8 mouse cellular contexts compared by ENCODE assay signal in genomic region chr11:86201901-86202675, GRCm38 (mm10). TPM values are rescaled to one million over a fixed set of nuclear protein-coding genes. Genes with fewer than 3 reads are reported as not detected.
DNase-seq lines count a peak whose midpoint lies in the region; ATAC-seq lines count a peak whose summit lies in the region.

No protein-coding gene starts in this region.

- 50% methylated on average over 16 of the region's 16 CpGs for WGBS in hindbrain, embryonic 15.5 days
- WGBS in lung, embryonic 16.5 days, result 31% methylated on average over 16 of the region's 16 CpGs

- peak overlapping the region; percentile 91 for H3K4me3 ChIP-seq in hindbrain, embryonic 15.5 days
- H3K4me3 ChIP-seq in lung, embryonic 16.5 days (ENCODE audit: low read length), result peak overlapping the region; percentile 59

- no peaks in the 10 kb centered on the region for H3K27me3 ChIP-seq in hindbrain, embryonic 15.5 days
- H3K27me3 ChIP-seq in lung, embryonic 16.5 days (ENCODE audit: control insufficient read depth, insufficient read depth, low read depth, low read length), result no peaks in the 10 kb centered on the region
- H3K27me3 ChIP-seq in splenic B cell, adult 2 months (ENCODE audit: control insufficient read depth, insufficient read depth, low read length, poor library complexity, severe bottlenecking), result no peaks in the 10 kb centered on the region

- H3K9me3 ChIP-seq in hindbrain, embryonic 15.5 days, result no peaks in the 10 kb centered on the region
- H3K9me3 ChIP-seq in lung, embryonic 16.5 days (ENCODE audit: control insufficient read depth, low read length), result no peaks in the 10 kb centered on the region

- H3K36me3 ChIP-seq in hindbrain, embryonic 15.5 days, result peaks cover 35% of the 10 kb centered on the region
- H3K36me3 ChIP-seq in lung, embryonic 16.5 days (ENCODE audit: control insufficient read depth, insufficient read depth, low read length), result peaks cover 34% of the 10 kb centered on the region
- peaks cover 4% of the 10 kb centered on the region; the same call in 1 of the 2 replicates for H3K36me3 ChIP-seq in splenic B cell, adult 2 months (ENCODE audit: control insufficient read depth, insufficient read depth, low read length, poor library complexity, severe bottlenecking)

- H3K4me2 ChIP-seq in hindbrain, embryonic 15.5 days, result peak overlapping the region; percentile 92
- H3K4me2 ChIP-seq in lung, embryonic 16.5 days (ENCODE audit: low read depth, low read length), result peak overlapping the region; percentile 79

- peaks cover 17% of the 10 kb centered on the region for H3K4me1 ChIP-seq in hindbrain, embryonic 15.5 days (replicated peaks)
- H3K4me1 ChIP-seq in lung, embryonic 16.5 days (replicated peaks; ENCODE audit: control insufficient read depth, insufficient read depth, low read length), result peaks cover 13% of the 10 kb centered on the region

- peak overlapping the region; percentile 77 for H3K27ac ChIP-seq in hindbrain, embryonic 15.5 days (replicated peaks)
- peak overlapping the region; percentile 85 for H3K27ac ChIP-seq in lung, embryonic 16.5 days (ENCODE audit: low read length)

- H3K9ac ChIP-seq in hindbrain, embryonic 15.5 days, result peak overlapping the region; percentile 78
- peak overlapping the region; percentile 80 for H3K9ac ChIP-seq in lung, embryonic 16.5 days (ENCODE audit: low read length)

- DNase-seq in heart, adult 11 months, result peak; percentile 92
- no peak for DNase-seq in heart, adult 8-10 months (ENCODE audit: low spot score)
- DNase-seq in adrenal gland, postnatal 25 days, result peak; percentile 32
- DNase-seq in splenic B cell, adult 2 months (ENCODE audit: low read depth, low spot score), result peak; percentile 5

- ATAC-seq in erythroblast, adult 5-6 weeks (replicated peaks; ENCODE audit: low FRiP score, poor library complexity, severe bottlenecking), result 0 out of 2 replicates have a peak, but pooled peaks have one; percentile 34
- ATAC-seq in hindbrain, embryonic 15.5 days (ENCODE audit: low FRiP score, low read depth), result no peak
- no peak for ATAC-seq in lung, embryonic 16.5 days (ENCODE audit: low read depth)
- no peak for ATAC-seq in monocyte, adult 5-6 weeks (replicated peaks; ENCODE audit: insufficient number of reproducible peaks, low FRiP score, low TSS enrichment, poor library complexity, severe bottlenecking)

RNA-seq across cellular contexts. Expression of gene Brip1, which starts 1.1 kb away (rescaled TPM):
- total RNA-seq in heart, adult 8-10 months (2022), result under 1 TPM; 0.16 to 0.37 (median 0.28) TPM
- total RNA-seq in adrenal gland, postnatal 25 days (2021), result 2.3 and 2.9 TPM in 2 replicates
- 2.7 and 5.9 TPM in 2 replicates for total RNA-seq in erythroblast, adult 5-6 weeks (2015; ENCODE audit: low replicate concordance)
- 6.8 and 9.8 TPM in 2 replicates for total RNA-seq in erythroblast, adult 5-6 weeks (2017; ENCODE audit: low replicate concordance)
- 2.3 and 2.6 TPM in 2 replicates for polyA plus RNA-seq in hindbrain, embryonic 15.5 days (2015; fragmentation: Nextera tagmentation; extraction: Ambion mirVana)
- 11.4 and 13.1 TPM in 2 replicates for polyA plus RNA-seq in lung, embryonic 16.5 days (2015; fragmentation: Nextera tagmentation; extraction: Ambion mirVana)
- 0.38 to 1.3 TPM (median 1.1 TPM) in 3 replicates for total RNA-seq in monocyte, adult 5-6 weeks (2017)

RNA-seq across cellular contexts. Expression of gene Ints2, which starts 55.3 kb away (rescaled TPM):
- total RNA-seq in heart, adult 8-10 months (2022), result 1 to 10 TPM; 6.7 to 7.9 (median 7.2) TPM
- total RNA-seq in adrenal gland, postnatal 25 days (2021), result 17.4 and 21.0 TPM in 2 replicates
- 3.7 and 8.4 TPM in 2 replicates for total RNA-seq in erythroblast, adult 5-6 weeks (2015; ENCODE audit: low replicate concordance)
- 5.6 and 6.8 TPM in 2 replicates for total RNA-seq in erythroblast, adult 5-6 weeks (2017; ENCODE audit: low replicate concordance)
- polyA plus RNA-seq in hindbrain, embryonic 15.5 days (2015; fragmentation: Nextera tagmentation; extraction: Ambion mirVana), result 17.5 and 18.9 TPM in 2 replicates
- 20.3 and 26.3 TPM in 2 replicates for polyA plus RNA-seq in lung, embryonic 16.5 days (2015; fragmentation: Nextera tagmentation; extraction: Ambion mirVana)
- total RNA-seq in monocyte, adult 5-6 weeks (2017), result 10.8 to 12.8 TPM (median 11.3 TPM) in 3 replicates
